Mouse (Mus musculus): Measurements from ENCODE around the gene Cers5.

Cers5 gene

DNA sequence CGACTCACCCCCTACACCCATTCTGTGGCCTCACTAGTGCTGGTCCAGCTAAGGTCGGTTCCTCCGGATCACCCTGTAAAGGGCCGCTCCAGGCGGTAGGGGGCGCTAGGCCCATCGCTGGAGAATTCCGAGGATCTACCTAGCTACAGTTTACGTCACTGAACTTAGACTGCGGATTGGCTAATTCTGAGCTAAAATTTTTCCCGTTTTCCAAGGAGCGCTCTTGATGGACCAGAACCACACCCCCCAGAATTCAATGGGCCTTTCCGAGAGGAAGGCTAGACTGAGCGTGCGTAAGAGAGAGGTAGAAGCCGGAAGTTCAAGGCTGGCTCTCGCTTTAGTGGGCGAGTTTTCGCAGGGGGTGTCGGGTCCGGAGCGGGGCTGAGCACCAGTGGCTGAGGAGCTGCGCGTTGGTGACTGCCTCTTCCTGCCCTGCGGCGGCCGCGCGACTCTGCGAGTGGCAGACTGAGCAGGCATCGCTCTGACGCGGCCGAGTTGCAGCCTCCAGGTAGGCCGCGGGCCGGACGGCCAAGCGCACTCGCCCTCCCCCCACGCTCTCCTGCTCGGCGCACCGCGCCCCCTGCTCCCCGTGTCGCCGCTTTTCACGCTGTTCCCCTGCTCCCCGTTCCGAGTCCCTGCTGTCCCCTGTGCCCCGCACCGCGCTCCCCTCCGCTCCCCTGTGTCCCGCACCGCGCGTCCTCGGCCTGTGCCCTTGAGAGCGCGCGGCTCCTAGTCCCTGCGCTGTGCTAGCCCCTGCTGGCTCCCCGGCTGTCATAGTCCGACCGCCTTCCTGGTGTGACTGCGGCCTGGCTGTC lies 47.1 kb downstream of the Cers5 start, which contains the start of gene Cox14:
Gene Cox14, plus strand, starts transcription at position 278 of the 815 bp plus-strand sequence.
- peak; percentile 94 for DNase-seq (ENCODE audit: low read depth, low spot score)

DNA sequence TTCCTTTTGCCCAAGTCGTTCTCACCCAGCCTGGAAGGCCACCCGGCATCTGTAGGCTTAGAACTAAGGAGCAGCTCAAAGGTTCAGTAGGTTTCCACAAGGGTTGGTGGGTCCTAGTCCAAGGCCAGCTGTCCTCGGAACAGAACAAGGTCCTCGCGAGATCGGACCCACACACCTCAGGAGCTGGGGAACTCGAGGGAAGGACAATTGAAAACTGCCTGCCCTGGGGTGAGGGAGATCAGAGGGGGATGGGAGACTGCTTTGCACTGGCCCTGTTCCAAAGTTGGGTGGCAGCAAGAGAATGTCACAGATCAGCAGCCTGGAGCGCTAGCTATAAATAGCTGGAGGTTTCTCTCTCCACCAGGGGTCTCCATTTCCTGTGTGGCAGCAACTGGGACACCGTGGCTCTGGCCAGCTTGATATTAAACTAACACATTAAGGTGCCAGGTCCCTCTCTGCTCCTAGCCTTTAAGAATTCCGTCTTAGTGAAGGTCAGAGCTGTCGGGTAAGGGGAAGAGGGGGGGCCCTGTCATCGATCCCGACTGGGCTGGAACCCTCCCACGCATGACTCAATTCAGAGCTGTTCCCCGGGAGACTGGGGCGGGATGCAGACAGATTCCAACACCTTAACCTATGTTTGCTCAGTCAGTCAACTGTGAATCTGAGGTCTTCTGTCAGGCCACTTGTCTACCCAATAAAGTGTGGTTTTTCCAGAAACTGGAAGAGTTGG lies 48.2 kb downstream of the Cers5 start:
- no peak for DNase-seq (ENCODE audit: low read depth, low spot score)

DNA sequence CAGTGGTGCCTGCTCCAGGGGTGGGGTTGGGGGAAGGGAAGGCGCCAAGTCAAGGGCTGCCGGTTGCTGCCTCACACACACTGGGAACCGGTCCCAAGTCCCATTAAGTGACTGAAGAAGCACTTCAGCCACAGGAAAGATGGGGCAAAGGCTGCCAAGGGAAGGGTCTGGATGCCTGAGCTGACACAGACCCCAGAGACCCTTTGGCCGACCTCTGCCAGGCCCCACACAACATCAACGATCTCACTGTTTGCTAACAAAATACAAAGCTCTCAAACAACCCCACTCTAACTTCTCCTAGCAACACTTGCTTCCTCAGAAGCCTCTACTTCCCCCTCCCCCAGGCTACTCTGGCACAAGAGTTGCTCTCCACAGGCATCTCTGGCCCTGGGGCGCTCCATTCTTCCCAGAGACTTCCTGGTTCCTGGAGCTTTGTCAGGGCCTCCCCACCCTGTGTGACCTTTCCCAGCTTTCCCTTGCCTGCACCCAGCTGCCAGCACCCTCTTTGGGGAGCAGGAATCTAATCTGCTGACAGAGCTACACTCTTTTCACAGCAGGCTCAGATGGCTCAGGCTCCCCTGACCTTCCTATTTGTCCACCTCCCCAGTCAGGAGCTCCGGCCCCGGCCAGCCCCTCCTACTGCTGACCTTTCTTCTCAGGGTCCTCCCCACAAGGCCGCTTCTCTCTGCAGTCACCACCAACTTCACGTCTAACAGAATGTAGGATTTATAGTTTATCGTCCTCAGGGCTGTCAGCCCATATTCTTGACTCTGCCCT lies 49.0 kb downstream of the Cers5 start:
- no peak for DNase-seq (ENCODE audit: low read depth, low spot score)

DNA sequence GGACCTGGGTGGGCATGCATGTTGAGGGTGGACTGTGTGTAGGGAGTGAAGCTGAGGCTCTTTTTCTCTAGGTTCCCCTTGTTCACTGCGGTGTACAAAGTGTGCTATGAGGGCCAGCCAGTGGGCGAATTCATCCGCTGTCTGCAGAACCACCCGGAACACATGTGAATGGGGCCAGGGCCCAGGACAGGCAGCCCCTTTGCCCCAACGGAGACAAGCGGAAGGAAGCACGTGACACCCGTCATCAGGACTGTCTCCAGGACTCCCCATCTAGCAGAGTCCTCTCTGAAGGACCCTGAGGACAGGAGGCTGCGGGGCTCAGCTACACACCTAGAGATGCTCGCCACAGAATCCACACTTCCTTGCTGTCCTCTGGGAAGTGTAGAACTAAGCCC lies 49.6 kb downstream of the Cers5 start:
- no peak for DNase-seq (ENCODE audit: low read depth, low spot score)

DNA sequence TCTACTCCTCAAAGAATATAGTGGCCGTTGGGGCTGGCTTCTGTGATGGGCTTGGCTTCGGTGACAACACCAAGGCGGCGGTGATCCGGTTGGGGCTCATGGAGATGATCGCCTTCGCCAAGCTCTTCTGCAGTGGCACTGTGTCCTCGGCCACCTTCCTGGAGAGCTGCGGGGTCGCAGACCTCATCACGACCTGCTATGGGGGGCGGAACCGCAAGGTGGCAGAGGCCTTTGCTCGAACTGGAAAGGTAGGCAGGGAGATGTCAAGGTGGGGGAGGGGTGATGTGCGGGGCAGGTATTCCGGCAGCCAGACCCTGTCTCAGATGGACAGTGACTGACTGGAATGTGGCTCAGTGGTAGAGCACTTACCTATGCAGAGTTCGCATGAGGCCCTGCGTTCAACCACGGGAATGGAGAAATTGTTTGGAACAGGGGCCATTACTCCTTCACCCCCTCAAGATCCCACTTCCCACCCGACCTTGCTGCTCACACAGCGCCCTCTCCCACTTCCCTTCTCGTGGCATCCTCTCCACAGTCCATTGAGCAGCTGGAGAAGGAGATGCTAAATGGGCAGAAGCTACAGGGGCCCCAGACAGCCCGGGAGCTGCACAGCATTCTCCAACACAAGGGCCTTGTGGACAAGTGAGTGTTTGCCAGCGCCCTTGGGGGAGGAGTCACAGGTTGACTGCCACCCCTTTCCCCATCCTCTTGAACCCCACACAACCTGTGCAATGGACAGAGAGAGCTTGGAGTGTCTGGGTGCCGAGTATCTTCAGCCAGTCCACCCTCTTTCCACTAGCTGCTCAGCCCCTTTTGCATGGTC lies 50.6 kb downstream of the Cers5 start:
- DNase-seq (ENCODE audit: low read depth, low spot score) = no peak

DNA sequence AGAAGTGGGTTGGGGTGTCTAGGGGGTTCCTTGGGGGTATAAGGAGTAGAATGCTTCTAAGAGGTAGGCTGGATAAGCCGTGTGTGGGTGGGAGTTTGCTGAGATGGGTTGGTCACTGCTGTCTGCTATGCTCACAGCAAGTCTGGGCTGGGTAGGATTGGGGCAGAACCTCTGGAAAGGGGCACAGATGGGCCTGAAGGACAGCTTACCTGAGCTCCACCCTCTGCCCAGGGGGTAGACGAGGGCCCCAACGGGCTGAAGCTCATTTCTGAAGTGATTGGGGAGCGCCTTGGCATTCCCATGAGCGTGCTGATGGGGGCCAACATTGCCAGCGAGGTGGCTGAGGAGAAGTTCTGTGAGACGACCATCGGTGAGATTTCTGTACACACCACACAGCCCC lies 52.8 kb downstream of the Cers5 start:
- DNase-seq (ENCODE audit: low read depth, low spot score) = no peak

DNA sequence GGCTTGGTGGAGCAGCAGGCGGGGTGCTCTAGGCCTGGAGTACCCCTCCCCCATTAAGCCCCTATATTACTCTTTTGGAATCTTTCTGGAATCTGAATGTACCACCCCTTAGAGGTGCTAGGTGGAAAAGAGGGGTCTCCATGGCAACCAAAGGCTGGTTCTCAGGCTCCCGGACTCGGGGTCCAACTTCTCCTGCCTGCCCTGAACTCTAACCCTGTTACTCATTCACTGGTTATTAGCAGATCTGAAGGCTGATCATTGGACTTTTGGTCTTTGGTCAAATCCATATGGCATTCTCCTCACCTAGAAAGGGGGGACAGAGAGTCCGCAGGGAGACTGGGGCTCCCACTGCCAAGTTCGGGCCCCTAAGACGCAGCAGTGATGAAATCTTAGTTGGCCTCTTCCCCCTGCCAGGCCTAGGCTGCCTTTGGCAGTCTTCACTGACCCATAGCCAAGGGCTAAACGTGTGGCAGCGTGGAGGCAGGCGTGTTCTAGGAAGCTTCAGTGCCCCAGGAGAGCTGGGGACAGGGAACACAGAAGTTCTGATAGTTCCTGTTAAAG lies 54.1 kb downstream of the Cers5 start:
- DNase-seq (ENCODE audit: low read depth, low spot score) = no peak

DNA sequence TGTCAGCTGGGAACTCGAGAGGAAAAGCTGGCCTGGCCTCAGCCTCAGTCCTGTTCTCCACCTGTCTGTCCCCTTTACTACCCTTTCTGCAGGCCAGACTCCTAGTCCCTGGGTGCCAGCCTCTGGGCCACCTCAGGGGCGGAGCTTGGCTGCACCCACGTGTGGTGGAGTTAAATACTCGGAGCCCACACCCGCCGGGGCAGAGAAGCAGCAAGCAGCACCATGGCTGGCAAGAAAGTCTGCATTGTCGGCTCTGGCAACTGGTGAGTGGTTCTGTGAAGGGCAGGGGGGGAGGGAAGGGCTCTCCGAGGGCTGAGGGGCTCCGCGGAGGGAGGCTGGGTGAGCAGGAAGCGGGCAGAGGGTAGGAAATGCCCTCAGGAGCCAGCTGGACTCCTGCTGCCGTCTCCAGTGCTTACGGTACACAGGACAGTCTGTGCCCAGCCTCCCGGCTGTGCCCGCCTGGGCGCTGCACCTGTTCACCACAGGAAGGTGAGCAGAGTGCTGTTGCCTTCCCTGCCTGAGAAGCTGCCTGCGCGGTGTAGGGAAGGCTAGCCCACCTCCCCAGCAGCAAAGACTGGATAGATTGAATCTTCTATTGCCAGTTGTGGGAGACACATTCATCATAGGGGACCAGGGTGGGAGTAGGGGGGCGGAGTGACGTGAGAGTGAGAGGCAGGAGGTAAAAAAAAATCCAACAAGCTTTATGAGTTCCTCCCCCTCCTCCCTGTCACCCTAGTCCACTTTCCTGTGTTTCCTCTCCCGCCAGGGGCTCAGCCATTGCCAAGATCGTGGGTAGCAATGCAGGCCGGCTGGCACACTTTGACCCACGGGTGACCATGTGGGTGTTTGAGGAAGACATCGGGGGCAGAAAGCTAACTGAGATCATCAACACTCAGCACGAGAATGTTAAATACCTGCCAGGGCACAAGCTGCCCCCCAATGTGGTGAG lies 55.0 kb downstream of the Cers5 start, which contains the start of gene Gpd1:
Gene Gpd1, plus strand, starts transcription at position 130 of the 949 bp plus-strand sequence.
- no peak for DNase-seq (ENCODE audit: low read depth, low spot score)

DNA sequence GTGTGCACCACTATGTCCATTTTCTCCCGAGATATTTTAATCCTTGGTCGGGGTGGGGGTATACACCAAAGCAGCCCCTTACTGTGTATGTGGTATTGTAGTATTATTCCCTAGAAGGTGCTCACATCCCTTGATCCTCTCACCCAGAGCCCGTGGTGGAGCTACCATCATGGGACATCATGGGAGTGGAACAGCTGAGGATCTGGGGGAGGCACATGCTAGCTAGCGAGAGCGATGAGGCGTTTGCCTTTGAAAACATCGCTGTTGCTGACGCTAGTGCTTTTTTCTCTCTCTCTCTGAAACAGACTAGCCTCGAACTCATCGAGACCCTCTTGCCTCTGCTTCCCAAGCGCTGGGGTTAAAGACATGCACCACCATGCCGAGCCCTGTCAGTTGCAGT lies 55.9 kb downstream of the Cers5 start:
- DNase-seq (ENCODE audit: low read depth, low spot score) = no peak

DNA sequence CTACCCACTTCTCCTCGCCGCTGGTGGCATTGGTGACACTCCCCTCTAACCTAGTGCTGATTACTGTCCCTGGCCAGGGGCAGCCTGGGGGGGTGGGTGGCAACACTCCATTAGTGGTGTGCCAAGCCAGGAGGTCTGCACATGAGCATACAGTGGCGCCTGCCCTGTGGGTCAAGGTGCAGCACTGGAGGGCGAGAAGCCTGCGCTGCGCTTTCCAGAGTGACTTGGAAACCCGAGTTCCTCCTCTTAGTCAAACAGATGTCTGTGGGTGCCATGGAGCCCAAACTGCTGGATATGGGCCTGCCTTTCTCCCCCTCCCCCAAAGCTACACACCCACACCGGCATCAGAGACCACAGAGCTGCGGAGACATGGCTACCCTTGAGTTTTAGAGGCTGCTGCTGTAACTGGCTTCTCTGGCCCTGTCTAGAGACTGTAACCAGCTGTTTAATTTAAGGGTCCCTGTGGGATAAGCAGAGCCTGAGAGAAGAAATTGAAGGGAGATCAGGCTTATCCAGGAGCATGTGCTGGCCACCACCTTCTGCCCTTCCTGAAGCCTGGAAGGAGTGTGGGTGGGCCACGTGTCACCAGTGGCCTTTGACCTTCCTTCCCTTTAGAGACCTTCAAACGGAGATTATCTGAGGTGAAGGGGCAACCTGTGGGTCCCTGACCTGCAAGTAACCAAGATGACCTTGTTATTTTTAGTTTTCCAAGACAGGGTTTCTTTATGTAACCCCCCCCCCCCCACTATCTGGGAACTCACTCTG lies 56.5 kb downstream of the Cers5 start:
- no peak for DNase-seq (ENCODE audit: low read depth, low spot score)

DNA sequence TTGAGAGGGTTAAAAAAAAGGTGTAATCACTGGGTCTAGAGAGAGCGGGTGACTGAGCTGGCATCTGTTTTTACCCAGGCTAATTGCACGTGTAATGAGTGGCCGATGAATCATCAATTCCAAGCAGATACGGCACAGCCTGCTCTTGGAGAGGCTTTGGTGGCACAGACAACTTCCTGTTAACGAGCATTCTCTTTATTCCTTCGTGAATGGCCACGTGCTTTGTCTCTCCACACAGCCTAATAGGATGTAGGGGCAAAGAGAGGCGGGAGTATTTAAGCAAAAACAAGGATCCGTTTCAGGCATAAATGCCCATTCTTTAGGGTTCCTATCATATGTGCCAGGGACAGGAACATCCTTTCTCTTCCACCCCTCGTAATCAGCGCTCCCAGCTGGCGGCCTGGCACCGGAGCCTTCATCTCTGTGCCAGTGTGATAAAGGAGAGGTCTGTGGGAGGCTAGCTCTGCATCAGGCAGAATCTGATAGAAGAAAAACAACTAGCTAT lies 57.3 kb downstream of the Cers5 start:
- DNase-seq (ENCODE audit: low read depth, low spot score) = no peak

DNA sequence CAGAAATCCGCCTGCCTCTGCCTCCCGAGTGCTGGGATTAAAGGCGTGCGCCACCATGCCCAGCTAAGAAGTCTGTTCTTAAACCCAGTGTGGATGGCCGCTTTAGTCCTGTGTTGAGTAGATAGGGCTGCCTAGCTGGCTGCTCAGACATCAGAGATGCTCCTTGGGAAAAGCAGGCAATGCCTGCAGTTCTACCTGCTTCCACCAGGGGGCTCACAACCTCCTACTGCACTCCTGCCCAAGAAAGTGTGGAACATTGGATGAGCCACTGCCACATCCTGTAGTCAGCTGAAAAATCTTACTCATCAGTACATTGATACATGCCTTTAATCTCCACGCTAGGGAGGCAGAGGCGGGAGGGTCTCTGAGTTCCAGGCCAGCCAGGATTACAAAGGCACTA lies 57.8 kb downstream of the Cers5 start:
- DNase-seq (ENCODE audit: low read depth, low spot score) = peak; percentile 57

DNA sequence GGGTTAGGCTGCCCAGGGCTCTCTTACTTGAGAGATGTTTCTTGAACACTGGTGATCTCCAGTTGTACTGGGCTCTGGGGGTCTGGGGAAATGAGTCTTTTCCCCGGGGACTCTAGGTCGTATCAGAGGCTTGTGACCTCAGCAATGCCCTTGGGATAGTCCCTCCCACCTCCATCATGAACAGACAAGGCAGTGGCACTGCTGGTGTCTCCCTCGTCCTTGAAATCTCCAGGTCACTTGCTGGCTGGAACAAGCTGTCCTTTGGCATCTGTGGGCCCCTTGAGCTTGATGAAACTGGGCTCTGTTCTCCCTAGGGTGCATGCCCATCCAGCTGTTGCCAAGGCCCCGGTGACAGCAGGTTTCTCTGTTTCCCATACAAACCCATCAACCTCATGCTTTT lies 58.5 kb downstream of the Cers5 start:
- no peak for DNase-seq (ENCODE audit: low read depth, low spot score)

DNA sequence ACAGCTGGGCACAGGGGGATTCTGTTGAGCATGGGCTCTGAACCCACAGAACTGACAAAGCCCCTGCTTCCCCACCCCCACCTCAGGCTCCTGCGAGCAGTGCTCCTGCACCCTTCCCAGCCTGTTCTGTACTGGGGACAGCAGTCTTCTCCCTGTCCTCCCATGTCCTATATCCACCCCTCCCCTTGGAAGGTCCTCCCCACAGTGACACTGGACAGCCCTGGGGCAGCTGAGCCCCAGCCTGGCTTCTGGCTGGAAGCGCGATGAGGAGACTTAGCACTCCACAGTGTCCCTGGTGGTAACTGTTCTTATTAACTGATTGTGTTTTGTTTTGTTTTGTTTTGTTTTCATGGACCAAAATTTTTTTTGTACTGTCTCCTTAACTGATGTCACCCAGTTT lies 59.1 kb downstream of the Cers5 start:
- DNase-seq (ENCODE audit: low read depth, low spot score) = no peak

DNA sequence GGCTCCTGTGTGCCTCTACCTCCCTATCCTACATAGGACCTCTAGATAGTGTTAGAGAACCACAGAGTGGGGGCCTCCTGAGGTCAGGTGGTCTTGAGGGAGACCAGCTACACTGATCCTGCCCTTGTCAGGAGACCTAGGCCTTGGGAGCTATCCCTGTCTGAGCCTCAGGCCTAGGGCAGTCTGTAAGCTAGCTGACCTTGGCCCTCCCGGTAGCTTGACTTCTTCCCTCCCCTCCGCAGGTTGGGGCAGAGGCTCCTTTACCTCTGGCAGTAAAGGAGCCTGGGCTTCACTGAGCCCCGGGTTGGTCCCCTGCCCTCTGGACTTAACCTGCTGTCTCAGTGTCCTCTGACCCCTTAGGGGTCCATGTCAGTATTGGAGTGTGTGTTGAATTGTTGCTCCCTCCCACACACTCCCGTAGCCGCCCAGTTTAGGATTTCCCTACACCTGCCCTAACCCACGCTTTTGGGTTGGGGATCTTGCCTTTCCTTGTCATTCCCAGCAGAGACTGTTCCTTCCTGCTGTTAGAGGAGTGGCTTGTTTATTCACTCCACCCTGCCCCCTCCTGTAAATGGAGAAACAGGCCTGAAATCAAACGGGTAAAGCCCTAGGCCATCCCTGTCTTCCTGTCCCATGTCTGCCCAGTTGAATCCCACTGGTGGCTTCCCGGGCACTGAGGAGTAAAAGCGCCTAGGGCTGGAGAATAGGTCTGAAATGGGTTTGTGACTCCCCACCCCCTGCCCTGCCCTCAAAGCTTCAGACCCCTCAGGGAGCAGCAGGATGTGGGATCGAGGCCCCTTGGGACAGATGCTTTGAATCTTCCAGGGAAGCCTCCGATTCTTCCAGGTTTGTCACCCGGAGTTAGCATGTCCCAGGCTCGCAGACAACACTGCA lies 59.8 kb downstream of the Cers5 start:
- no peak for DNase-seq (ENCODE audit: low read depth, low spot score)

DNA sequence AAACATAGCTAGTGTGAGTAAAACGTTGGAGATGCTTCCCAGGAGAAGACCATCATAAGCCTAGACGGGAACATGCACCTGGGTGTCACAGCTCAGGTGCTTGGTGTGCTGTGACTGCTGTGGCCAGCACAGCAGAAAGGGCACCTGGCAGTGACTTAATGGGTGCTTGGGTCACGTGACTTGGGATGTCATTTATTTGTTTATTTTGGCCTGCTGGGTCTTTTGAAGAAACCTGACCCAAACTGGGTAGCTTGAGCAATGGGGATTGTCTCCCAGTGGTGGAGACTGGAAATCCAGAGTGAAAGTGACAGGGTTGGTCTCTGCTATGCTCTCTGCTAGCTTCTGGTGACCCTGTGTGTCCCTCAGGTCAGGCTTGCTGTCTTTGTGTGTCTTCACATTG lies 61.2 kb downstream of the Cers5 start:
- DNase-seq (ENCODE audit: low read depth, low spot score) = no peak

DNA sequence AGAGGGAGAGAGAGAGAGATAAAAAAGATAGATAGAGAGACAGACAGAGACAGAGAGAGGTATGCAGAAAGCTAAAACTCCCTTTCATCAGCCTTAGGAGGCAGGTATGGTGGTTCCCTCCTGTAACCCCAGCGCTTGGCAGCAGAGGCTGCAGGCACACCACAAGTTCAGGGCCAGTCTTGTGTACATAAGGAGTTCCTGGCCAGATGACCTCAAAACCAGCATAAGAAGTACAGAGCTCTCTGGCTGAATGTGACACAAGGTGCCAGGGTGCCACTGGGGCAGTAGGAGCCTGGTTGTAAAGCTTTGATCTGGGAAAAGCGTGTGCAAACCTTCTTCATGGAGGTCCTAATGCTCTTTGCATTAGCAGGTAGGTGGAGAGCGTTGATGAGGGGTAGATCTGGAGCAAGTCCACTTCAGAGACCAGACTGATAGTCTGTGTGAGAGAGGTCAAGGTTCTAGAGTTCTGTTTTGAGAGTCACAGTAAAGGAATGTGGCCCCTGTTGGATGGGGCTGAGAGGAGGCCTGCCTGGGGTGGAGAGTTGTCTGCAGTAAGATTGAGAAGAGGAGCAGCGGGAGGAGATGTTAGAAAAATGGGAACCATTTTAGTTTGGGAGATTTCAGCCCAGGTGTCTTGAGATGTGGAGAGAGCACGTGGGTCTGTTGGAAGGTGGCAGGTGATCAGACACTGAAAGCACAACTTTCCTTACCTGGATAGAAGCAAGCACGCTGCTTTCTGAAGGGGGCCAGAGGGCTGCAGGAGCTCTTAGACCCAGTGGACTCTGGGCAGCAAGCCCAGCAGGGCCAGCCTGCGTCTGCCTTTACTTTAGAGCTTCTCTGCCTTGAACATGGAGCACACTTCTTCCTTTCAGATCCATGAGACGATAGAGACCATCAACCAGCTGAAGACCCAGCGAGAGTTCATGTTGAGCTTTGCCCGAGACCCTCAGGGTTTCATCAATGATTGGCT lies 62.2 kb downstream of the Cers5 start:
- no peak for DNase-seq (ENCODE audit: low read depth, low spot score)
